Mouse (Mus musculus) liver, embryonic 12.5 days (tissue): Measurements from ENCODE around the gene Opn3. TPM values are rescaled to one million over a fixed set of nuclear protein-coding genes. Genes with fewer than 3 reads are reported as not detected.

Experiments
- ATAC-seq: fragments of 200-750 bp; cut with Nextera tagmentation; 2 replicates; pipeline ENCODE4 v1.8.0; 2017; ENCODE audit warnings: moderate number of reproducible peaks, mild to moderate bottlenecking, moderate library complexity
- H3K27ac ChIP-seq: fragments of 300-500 bp; sonication (generic); 2 replicates; pipeline ENCODE4 v1.5.1; 2016; ENCODE audit warnings: mild to moderate bottlenecking
- H3K27me3 ChIP-seq: fragments of 300-500 bp; sonication (generic); replicated peaks from 2 replicates; pipeline ENCODE4 v1.6.1; 2016; ENCODE audit warnings: mild to moderate bottlenecking, moderate library complexity
- H3K36me3 ChIP-seq: fragments of 300-500 bp; sonication (generic); 2 replicates; pipeline ENCODE4 v1.6.1; 2016; ENCODE audit warnings: mild to moderate bottlenecking, moderate library complexity
- H3K4me1 ChIP-seq: fragments of 300-500 bp; sonication (generic); 2 replicates; pipeline ENCODE4 v1.6.1; 2016
- H3K4me2 ChIP-seq: fragments of 300-500 bp; sonication (generic); 2 replicates; pipeline ENCODE4 v1.6.1; 2016; ENCODE audit warnings: mild to moderate bottlenecking, moderate library complexity
- H3K4me3 ChIP-seq: fragments of 300-500 bp; sonication (generic); 2 replicates; pipeline ENCODE4 v1.5.1; 2016; ENCODE audit warnings: mild to moderate bottlenecking, moderate library complexity
- H3K9ac ChIP-seq: fragments of 300-500 bp; sonication (generic); 2 replicates; pipeline ENCODE4 v1.6.1; 2016; ENCODE audit warnings: mild to moderate bottlenecking, moderate library complexity
- H3K9me3 ChIP-seq: fragments of 300-500 bp; sonication (generic); replicated peaks from 2 replicates; pipeline ENCODE4 v1.6.1; 2016; ENCODE audit warnings: mild to moderate bottlenecking, moderate library complexity
- WGBS: fragments of 180-500 bp; shearing (Covaris S2); methylation state at CpG from one replicate; pipeline ENCODE4 v1.1.7; 2016; ENCODE audit not compliant: insufficient replicate concordance; 5-methylcytosine and 5-hydroxymethylcytosine counted together
- polyA plus RNA-seq: library from polyadenylated mRNA; unstranded; fragments of >200 nt; fragmentation: Nextera tagmentation; extraction: Ambion mirVana; gene quantifications from 2 replicates; pipeline ENCODE4 v1.2.1, GENCODE M21; 2016

The Opn3 gene
- polyA plus RNA-seq, 1 experiment from 2014 or later: 2.5 TPM

DNA sequence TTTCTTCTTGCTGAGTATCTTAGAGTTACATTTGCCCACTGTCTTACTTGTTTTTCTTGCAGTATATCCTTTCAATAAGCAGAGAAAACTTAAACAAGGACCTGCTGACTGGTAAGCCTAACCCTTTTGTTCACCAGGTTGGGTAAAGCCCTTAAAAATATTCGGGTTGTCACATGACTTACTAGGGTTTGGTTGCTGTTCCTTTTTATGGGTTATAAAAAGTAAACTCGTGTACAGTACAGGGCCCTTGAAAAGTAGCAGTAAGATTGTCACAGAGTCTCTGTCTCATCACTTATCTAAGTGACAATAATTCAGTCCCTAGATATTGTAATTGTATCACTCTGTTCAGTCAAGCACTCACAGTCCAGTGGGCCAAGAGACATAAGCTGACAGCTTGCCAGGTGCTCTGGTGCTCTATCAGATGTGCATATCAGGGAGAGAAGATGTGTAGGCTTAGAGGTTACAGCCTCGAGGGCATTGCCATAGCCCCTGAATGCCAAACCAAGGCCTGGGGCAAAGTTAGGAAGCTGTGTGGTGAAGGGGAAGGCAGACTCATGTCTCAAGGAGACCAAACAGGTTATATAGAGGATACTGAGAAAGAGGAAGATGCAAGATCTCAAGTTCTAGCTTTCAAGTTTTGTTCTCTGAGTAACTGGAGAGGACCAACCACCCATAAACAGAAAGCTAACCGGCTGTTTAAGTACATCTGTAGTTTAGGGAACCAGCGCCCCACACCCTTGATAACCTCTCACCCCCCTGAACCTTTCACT, 48.9 kb downstream of the Opn3 start:
- 45% methylated on average over 5 of the region's 5 CpGs for WGBS
- ATAC-seq: no peak
- no peak overlapping the region for H3K27ac ChIP-seq
- H3K27me3 ChIP-seq: no peaks in the 10 kb centered on the region
- no peak overlapping the region for H3K9ac ChIP-seq
- no peak overlapping the region for H3K4me2 ChIP-seq
- no peaks in the 10 kb centered on the region for H3K4me1 ChIP-seq
- no peak overlapping the region for H3K4me3 ChIP-seq
- H3K9me3 ChIP-seq: no peaks in the 10 kb centered on the region
- no peaks in the 10 kb centered on the region for H3K36me3 ChIP-seq

DNA sequence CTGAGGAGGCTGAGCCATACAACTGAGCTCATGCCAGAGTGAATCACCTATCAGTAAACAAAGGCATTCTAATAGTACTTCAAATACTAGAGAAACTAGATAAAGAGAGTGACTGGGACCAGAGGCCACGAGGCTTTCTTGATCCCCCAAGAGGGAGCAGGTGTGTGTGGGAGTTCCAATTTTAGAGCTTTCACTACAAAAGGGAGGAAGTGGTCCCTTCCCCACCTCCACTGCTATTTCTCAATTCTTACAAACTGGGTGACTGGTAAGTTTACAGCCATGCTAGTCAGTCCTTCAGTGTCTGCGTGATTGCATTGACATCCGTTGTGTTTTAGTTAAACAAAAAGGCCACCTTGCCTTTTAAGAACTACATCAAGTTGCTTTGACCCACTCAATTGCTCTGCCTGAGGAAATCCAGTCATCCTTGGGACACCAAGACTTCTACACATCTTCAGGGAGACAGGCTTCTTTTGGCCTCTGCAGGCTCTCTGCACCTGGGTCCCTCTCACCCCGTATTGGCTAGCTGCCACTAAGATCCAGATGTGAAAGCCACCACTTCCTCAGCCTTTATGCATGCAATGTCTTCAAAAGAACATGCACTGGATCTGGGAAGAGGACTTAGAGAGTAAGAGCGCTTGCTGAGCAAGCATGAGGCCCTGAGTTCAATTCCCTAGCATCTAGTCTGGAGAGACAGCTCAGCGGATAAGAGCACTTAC, 52.0 kb downstream of the Opn3 start:
- Histone ChIP-seq H3K27ac (no peak overlapping the region), H3K27me3 (no peaks in the 10 kb centered on the region), H3K9me3 (no peaks in the 10 kb centered on the region), H3K4me3 (no peak overlapping the region), H3K4me1 (no peaks in the 10 kb centered on the region), H3K36me3 (no peaks in the 10 kb centered on the region), H3K4me2 (no peak overlapping the region), H3K9ac (no peak overlapping the region)
- ATAC-seq: no peak
- WGBS: 54% methylated on average over 6 of the region's 6 CpGs

DNA sequence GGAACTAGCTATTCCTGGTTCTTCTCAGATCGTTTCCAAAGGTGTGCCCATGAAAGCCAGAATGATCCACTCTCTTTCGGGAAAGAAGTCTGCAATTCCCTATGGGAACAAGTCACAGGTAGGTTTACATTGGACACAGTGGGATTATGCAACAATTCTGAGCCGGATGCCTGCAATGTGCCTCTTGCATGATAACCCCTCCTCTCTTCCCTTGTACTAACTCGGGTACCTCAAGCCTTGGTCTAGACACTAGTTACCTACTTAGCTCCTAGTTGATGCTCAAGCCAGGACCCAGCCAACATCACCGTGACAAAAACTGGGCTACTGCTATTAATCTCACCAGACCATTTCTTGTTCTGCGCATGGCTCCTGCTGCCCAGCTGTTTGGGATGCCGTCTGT, 53.5 kb downstream of the Opn3 start:
- H3K4me1 ChIP-seq: no peaks in the 10 kb centered on the region
- no peak for ATAC-seq
- no peak overlapping the region for H3K4me2 ChIP-seq
- 60% methylated on average over 7 of the region's 7 CpGs for WGBS
- no peak overlapping the region for H3K27ac ChIP-seq
- no peak overlapping the region for H3K9ac ChIP-seq
- no peaks in the 10 kb centered on the region for H3K36me3 ChIP-seq
- no peaks in the 10 kb centered on the region for H3K9me3 ChIP-seq
- H3K4me3 ChIP-seq: no peak overlapping the region
- no peaks in the 10 kb centered on the region for H3K27me3 ChIP-seq

DNA sequence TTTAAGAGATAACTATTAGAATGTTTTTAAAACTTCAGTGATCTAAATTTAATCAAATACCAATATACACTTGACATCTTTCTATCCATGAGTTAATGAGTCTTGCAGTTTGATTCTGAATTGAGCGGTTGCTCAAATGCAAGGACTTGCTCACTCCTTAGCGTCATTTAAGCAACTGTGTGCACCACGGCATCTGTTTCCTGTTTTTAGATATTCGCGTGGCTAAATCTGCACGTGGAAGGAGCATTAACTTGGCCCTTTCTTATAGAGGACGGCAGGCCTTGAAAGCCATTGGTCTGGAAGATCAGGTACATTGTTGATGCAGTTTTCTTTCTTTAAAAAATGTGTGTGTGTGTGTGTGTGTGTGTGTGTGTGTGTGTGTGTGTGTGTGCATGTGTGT, 54.9 kb downstream of the Opn3 start:
- WGBS: 39% methylated on average over 7 of the region's 7 CpGs

DNA sequence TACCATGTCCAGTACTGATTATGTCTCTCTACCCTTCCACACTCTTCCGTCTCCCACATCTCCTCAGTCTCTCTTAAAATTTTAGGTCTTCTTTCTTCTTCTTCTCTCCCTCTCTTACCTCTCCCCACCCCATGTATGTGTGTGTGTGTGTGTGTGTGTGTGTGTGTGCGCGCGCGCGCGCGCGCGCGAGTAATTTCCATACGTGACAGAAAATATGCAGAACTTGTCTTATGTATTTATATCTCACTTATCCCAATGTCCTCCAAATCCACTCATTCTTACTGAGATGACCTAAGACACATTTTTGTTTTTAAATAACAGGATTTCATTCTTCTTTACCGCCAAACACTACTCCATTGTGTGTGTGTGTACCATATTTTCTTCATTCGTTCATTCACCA, 60.1 kb downstream of the Opn3 start:
- Histone ChIP-seq H3K4me1 (peaks cover 4% of the 10 kb centered on the region; the same call in 1 of the 2 replicates), H3K27ac (no peak overlapping the region), H3K9ac (no peak overlapping the region), H3K27me3 (no peaks in the 10 kb centered on the region), H3K36me3 (no peaks in the 10 kb centered on the region), H3K4me2 (no peak overlapping the region), H3K4me3 (no peak overlapping the region), H3K9me3 (no peaks in the 10 kb centered on the region)
- 94% methylated on average over 14 of the region's 14 CpGs for WGBS
- no peak for ATAC-seq

More for the DNA sequence above, 54.9 kb downstream of the Opn3 start:
- Histone ChIP-seq H3K9me3 (no peaks in the 10 kb centered on the region), H3K4me1 (no peaks in the 10 kb centered on the region), H3K9ac (no peak overlapping the region), H3K4me3 (no peak overlapping the region), H3K27ac (no peak overlapping the region), H3K4me2 (no peak overlapping the region), H3K36me3 (no peaks in the 10 kb centered on the region), H3K27me3 (no peaks in the 10 kb centered on the region)
- ATAC-seq: no peak

DNA sequence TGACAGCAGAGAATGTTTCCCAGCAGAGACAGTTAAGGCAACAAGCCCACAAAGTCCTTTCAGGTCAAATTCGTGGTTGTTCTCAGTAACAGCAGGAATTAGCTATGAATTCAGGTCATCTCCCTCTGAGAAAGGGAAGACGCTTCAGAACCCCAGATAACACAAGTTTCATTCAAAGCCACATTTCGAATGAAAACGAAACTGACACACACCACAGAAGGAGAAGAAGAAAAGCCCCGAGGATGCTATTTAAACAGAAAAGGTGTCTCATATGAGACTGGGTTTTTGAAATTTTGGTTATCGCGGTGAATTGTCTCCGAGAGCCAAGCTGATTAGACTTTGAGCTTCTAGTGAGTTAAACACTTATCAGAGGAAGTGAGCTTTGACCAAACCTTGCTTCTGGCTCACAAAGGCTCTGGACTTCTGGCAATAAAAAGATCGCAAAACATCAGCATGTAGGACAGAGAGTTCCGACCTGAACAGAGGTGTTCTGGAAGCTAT, 60.8 kb downstream of the Opn3 start:
- Histone ChIP-seq H3K4me2 (peak overlapping the region; percentile 17), H3K9me3 (no peaks in the 10 kb centered on the region), H3K4me1 (peaks cover 4% of the 10 kb centered on the region; the same call in 1 of the 2 replicates), H3K4me3 (no peak overlapping the region), H3K9ac (no peak overlapping the region), H3K36me3 (no peaks in the 10 kb centered on the region), H3K27ac (peak overlapping the region; percentile 51; the same call in 1 of the 2 replicates), H3K27me3 (no peaks in the 10 kb centered on the region)
- 50% methylated on average over 10 of the region's 10 CpGs for WGBS
- ATAC-seq: no peak

DNA sequence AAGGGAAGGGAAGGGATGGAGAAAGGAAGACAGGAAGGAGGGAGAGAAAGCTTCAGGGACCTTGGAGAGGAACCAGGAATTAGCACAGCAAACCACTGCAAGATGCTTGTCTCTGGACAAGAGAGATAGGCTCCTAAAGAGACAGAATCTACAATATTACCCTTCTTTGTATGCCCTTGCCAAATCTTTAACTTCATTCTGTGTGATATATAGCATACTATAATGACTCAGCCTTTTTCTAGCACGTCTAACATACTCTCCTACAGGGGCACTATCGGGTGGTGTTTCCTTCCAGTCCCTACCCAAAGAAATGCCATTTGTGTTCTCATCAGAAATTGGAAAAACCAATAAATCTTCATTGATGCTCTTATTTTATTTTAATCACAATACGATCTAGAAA, 61.5 kb downstream of the Opn3 start:
- no peak overlapping the region for H3K9ac ChIP-seq
- no peak overlapping the region for H3K27ac ChIP-seq
- no peak; the same call in 1 of the 2 replicates for ATAC-seq
- no peaks in the 10 kb centered on the region for H3K27me3 ChIP-seq
- H3K4me2 ChIP-seq: no peak overlapping the region
- no peaks in the 10 kb centered on the region for H3K36me3 ChIP-seq
- H3K4me3 ChIP-seq: no peak overlapping the region
- 60% methylated on average over 3 of the region's 3 CpGs for WGBS
- H3K9me3 ChIP-seq: no peaks in the 10 kb centered on the region
- H3K4me1 ChIP-seq: peaks cover 4% of the 10 kb centered on the region; the same call in 1 of the 2 replicates

DNA sequence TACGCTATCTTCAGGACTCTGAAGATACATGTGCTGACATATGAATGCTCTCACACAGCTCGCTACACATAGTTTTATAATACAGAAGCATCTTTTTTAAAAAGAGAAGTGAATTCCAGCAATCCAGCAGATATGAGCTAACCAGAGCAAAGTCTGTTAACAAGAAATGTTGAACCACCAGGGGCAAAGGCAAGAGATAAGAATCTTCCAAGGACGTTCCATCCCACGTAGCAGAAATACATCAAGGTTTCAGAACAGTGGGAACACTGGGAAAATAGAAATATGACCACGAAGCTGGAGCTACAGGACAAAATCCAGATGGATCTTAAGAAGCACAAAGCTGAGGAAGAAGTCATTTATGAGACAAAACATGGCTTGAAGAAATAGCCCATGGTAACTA, 62.2 kb downstream of the Opn3 start:
- 59% methylated on average over 5 of the region's 5 CpGs for WGBS
- Histone ChIP-seq H3K36me3 (no peaks in the 10 kb centered on the region), H3K9me3 (no peaks in the 10 kb centered on the region), H3K4me1 (peaks cover 4% of the 10 kb centered on the region; the same call in 1 of the 2 replicates), H3K27me3 (no peaks in the 10 kb centered on the region), H3K27ac (no peak overlapping the region), H3K9ac (no peak overlapping the region), H3K4me2 (no peak overlapping the region), H3K4me3 (no peak overlapping the region)
- no peak for ATAC-seq

DNA sequence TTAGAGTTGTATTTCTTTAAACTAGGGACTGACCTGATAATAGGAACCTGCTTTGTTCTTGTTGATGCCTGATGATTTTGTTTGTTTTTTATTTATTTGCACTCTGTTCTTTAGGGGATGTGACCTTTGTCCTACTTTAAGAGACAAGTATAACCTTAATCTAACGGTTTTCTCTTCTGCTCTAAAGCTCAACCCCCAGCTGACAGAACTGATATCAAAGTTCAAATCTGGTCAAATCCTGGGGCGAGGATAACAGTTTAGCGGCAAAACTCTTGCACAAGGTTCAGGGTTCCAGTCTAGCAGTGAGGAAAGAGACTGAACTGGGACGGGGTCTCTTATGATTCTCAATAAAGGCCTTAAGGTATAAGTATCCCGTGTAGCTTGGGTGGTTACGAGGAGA, 63.3 kb downstream of the Opn3 start:
- WGBS: 58% methylated on average over 6 of the region's 6 CpGs

DNA sequence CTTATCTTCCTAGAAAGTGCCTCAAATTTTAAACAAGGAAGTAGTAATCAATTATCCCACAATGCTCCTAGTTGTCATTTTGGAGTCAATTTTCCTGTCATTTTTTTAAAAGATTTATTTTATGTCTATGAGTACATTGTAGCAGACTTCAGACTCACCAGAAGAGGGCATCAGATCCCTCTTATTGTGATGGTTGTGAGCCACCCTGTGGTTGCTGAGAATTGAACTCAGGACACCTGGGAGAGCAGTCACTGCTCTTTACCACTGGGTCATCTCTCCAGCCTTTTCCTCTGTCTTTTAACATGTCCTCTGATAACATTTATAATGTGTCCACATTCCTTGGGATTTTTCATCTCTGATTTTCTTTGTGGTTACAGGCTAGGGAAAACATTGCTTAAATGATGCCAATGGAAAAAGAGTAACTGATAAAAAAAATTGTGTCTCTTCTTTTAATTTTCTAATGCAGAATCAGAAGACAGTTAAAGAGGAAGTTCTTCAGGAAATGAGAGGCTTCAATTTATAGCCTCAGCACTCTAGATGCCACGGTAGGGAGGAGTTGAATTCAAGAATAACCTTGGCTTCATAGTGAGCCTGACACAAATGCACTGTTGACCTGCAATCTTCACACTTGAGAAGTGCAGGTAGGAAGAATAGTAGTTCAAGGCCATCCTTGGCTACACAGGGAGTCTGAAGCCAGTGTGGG, 66.4 kb downstream of the Opn3 start:
- Histone ChIP-seq H3K36me3 (peaks cover 7% of the 10 kb centered on the region; the same call in 1 of the 2 replicates), H3K9ac (peak overlapping the region; percentile 63), H3K4me2 (peak overlapping the region; percentile 93), H3K4me1 (peaks cover 19% of the 10 kb centered on the region), H3K9me3 (no peaks in the 10 kb centered on the region), H3K27ac (peak overlapping the region; percentile 83), H3K4me3 (peak overlapping the region; percentile 86), H3K27me3 (no peaks in the 10 kb centered on the region)
- 32% methylated on average over 1 of the region's 1 CpGs for WGBS
- peak; percentile 50 for ATAC-seq

More for the DNA sequence above, 63.3 kb downstream of the Opn3 start:
- ATAC-seq: no peak
- Histone ChIP-seq H3K4me2 (no peak overlapping the region), H3K27me3 (no peaks in the 10 kb centered on the region), H3K9ac (no peak overlapping the region), H3K4me3 (no peak overlapping the region), H3K4me1 (peaks cover 14% of the 10 kb centered on the region), H3K36me3 (no peaks in the 10 kb centered on the region), H3K9me3 (no peaks in the 10 kb centered on the region), H3K27ac (no peak overlapping the region)

DNA sequence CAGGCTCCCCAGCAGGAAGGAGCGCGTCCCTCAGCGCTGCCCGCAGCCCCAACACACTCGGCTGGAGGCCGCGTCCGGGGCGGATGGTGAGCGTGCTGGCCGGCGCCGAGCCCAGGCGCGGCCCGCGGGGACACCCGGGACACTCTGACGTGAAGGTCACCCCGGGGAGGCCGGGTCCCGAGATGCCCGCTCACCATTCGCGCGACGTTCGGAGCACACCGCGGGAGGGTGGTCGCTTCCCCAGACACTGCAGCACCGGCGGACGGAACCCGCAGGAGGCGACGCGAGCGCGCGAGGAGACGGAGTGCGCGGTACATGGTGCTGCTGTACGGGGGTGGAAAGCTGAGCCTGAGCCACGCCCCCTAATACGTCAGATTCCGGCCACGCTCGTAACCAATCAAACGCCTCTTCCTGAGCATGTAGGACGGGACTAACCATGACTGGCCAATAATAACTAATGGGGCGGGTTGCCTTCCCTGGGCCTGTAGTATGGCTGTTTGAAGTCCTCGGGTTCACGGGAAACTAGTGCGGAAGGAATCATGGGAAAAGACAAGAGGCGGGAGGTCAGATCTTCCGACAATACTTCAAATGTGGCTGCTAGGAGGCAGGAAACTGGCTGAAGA, 67.2 kb downstream of the Opn3 start, which contains the start of gene Fh1:
TSS of gene Fh1 (minus strand) at position 379 of the 623 bp plus-strand sequence.
- ATAC-seq: peak; percentile 99

More for the DNA sequence above, 67.2 kb downstream of the Opn3 start, which contains the start of gene Fh1:
- H3K9me3 ChIP-seq: no peaks in the 10 kb centered on the region
- peak within 1 kb of the TSS; percentile 86 for H3K9ac ChIP-seq
- peak within 1 kb of the TSS; percentile 86 for H3K4me3 ChIP-seq
- peak within 1 kb of the TSS; percentile 83 for H3K27ac ChIP-seq
- peaks cover 19% of the 10 kb centered on the region for H3K4me1 ChIP-seq
- peaks cover 9% of the 10 kb centered on the region for H3K36me3 ChIP-seq
- H3K27me3 ChIP-seq: no peaks in the 10 kb centered on the region
- WGBS: under 1% methylated on average over 55 of the region's 58 CpGs
- H3K4me2 ChIP-seq: peak within 1 kb of the TSS; percentile 93
